Comparison of ENCODE assay signal across 11 mouse cellular contexts in genomic region chr10:88399271-88399670, GRCm38 (mm10).
"Had no signal": no experiment of that assay in that cellular context is flagged by ENCODE, and none has a peak within 500 bp of the region (broad histone marks: within the 10 kb centered on the region; RNA-seq: fewer than 3 reads in every experiment).

No protein-coding gene starts in this region.

- H3K9me3 ChIP-seq: limb, embryonic 13.5 days; midbrain, embryonic 15.5 days; neural tube, embryonic 13.5 days; stomach, embryonic 15.5 days had no signal

- H3K4me3 ChIP-seq: layer of hippocampus, adult 2 months; limb, embryonic 13.5 days; midbrain, embryonic 15.5 days; neural tube, embryonic 13.5 days; stomach, embryonic 15.5 days had no signal

- H3K4me1 ChIP-seq: limb, embryonic 13.5 days; midbrain, embryonic 15.5 days; neural tube, embryonic 13.5 days; stomach, embryonic 15.5 days had no signal

- H3K27me3 ChIP-seq: limb, embryonic 13.5 days; midbrain, embryonic 15.5 days; neural tube, embryonic 13.5 days; stomach, embryonic 15.5 days had no signal

- ATAC-seq: midbrain, embryonic 15.5 days had no signal

- H3K36me3 ChIP-seq: midbrain, embryonic 15.5 days; stomach, embryonic 15.5 days had no signal

- DNase-seq: kidney, adult 18-20 months; kidney, postnatal 10 days; kidney, postnatal 4 days; left cerebral cortex, postnatal 4 days; lung, adult 18-20 months; right cerebral cortex, postnatal 4 days had no signal
